Mouse (Mus musculus): ENCODE measurements at regions not wholly inside any gene's neighbourhood (a gene's known extent, or its start where the extent isn't known, plus 50 kb on each side); places are given as distances from the start of the nearest gene placed in this dataset.
"Not testable (repeated sequence)": the region's sequence is repeated elsewhere in the genome, so short reads cannot be mapped to it uniquely, and the experiment has no call there.

DNA sequence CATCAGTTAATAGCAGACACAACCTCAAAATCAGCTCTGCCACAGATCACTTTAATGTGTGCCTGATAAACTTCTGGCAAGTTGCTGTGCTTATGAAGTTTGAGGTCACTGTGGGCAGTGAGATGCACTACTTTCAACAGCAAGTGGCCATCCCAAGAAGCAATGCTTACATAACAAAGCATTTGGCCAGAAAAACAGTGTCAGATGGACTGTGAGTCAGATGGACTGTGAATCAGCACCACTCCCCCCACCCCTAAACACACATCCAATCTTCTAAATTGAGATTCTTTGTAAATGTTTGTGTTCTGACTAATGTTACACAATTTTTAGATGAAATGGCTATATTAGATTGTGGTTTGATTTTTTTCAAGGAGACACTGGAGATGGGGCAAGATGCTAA, 550.7 kb downstream of the Nxph1 start:
- DNase-seq (ENCODE audit: low spot score in 2 of 2) = peak in 1 of 2 experiments; percentile 7

DNA sequence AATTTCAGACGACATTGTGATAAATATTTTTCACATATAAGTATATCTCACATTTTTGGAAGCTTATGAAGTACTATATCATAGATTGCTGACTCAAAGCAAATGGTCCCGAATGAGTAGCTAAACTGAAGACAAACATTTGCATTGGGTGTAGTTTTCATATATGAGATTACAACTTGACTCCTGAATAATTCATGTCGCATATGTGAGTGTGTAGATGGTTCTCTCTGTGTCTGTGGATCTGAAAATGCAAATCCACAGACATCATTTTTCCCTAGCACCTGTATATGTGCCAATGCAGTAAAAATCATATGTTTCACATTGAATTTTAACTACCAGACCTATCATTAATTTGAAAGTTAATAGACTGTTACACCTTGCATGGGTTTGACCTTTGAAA, 586.2 kb downstream of the Nxph1 start:
- no peak for DNase-seq (ENCODE audit: low spot score in 2 of 2)

DNA sequence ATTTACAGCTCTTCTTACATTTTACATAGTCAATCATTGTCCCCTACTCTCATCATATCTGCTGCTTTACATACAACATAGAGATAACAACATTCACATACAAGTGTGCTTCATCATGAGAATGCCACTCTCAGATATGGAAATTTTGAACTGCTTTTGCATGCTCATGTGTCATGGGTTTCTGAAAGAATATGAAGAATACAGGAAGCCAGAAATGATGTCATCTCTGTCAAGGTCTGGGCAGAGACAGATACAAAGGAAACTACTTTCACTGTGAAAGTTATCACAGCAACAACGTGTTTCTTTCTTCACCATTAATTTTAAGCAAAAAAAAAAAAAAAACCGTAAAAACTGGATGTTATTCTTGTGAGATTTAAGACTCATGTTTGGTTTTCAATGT, 590.5 kb downstream of the Nxph1 start:
- no peak for DNase-seq (ENCODE audit: low spot score in 2 of 2)

DNA sequence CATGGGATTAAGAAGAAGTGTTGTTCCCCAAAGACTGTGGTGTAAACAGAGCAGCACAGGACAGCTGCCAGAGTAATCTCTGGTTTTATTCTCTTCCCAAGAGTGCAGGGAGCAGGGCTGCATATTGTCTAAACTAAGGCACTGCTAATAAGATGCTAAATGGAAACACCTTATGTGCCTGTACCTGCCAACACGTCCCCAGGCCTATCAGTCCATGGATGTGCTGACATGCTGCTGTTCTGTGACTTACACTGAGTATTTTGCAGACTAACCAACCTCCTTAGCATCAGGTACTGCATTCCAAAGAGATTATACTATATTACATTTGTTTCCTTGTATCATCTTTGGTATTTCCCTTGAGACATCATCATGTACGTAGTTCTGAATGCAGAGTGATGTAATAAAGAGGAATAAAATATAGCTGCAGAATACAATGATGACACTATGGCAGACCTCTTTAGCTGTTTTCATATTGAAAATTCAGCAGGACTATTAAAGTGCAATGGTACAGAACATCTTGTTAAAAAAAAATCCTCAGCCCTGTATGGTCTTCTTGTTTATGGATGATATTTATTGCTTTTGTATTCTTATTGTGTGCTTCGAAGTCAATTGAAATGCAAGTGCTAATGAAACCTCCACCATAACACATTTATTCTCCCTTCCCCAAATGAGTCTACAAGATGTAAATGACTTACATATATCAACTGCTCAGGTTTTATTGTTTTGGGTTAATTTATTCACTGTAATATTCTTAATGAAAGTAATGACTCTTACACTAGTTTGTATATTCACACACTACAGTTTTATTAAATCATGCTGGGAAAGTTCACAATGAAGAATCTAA, 602.1 kb downstream of the Nxph1 start:
- no peak for DNase-seq (ENCODE audit: low spot score in 2 of 2)

DNA sequence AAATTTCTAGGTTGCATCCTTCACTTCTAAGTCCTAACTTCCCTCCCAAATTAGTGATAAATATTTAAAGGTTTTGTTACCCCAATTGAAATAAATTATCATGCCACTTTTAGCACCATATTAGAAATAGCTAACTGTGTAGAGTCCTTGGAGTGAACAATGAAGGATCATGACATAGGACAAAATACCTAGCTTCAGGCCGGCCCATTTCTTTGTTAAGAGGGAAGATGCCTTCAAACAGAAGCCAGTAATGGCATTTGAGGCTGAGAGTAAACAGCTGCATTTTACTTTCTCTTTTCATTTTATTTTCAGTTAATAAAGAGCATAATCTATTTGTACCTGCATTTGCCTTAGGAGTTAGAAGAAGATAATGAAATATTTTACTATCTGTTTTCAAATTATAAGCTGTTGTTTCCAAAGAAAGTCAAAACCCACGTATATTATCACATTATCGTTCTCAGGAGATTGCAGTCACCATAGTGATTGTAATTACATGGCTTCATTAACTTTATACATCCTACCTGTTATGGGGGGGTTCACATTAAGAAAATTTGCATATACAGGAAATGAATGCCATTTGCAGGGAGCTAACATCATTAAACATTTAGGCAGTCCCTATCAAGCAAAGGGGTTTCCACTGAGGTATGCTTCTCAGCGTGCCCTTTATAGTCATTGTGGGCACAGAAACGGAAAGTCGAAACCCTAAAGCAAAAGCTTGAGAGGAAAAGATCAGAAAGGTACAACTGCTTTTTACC, 615.2 kb downstream of the Nxph1 start:
- no peak for DNase-seq (ENCODE audit: low spot score in 2 of 2)

DNA sequence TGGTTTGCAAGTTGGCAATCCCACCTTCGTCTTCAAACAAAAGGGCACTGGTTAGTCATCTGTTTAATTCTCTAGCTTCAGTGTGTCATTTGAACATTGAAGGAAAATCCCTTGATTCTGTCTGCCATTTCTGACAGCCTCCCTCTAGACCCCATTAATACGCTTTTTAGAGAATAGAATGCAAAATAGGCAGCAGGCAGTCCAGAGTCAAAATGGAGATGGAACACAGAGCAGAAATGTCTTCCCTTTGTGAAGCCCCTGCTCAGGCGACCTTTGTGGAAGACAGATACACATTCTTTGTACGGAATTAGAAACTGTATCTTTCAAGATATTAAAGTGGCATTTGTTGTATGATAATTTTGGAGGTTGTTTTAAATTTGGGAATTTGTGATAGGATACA, 623.6 kb downstream of the Nxph1 start:
- DNase-seq (ENCODE audit: low spot score in 2 of 2) = no peak

DNA sequence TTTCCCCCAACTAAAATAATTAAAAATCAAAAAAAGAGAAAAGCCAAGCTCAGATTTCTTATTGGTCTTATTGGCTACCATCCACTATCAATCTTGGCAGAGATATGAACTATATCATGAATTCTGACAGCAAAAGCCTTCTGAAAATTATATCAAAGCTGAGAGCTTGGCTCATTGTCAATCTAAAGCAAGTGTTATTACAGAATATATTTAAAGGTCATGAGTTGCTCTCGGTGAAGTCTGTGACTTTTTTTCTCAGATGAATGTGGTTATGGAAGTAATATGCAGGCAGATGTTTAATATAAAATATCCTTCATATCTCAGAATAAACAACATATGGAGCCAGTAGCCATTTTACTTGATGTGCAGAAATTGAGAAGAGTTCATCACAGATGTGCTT, 645.2 kb downstream of the Nxph1 start:
- DNase-seq (ENCODE audit: low spot score in 2 of 2) = no peak

DNA sequence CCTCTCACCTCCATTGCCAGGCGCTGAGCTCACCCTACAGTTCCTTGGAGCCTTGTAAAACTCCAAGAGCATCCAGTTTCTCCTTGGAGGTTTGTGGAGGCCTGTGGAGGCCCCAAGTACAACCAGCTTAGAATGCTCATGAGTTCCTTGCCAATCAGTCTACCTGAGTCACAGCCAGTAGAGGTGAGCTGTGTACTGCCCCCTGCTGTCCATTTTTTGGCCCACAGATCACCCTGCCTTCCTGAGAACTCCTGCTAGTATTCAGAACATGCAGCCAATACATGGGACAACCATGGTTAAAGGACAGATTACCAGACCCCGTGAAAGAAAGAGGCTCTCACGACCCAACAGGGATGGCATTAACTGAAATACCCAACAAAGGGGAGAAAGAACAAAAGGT, 651.2 kb downstream of the Nxph1 start:
- DNase-seq (ENCODE audit: low spot score in 2 of 2) = no peak

DNA sequence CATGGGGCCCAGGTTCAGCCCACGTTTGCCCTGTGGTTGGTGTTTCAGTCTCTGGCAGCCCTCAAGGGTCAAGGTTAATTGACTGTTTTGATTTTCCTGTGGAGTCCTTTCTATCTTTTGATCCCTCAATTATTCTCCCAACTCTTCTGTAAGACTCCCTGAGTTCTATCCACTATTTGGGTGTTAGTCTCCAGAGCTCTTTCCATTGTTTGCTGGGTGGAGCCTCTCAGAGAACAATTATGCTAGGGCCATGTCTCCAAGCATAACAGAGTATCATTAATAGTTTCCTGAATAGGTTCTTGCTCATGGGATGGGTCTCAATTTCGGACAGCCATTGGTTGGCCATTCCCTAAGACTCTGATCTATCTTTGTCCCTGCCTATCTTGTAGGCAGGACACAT, 685.7 kb downstream of the Nxph1 start:
- no peak for DNase-seq (ENCODE audit: low spot score in 2 of 2)

DNA sequence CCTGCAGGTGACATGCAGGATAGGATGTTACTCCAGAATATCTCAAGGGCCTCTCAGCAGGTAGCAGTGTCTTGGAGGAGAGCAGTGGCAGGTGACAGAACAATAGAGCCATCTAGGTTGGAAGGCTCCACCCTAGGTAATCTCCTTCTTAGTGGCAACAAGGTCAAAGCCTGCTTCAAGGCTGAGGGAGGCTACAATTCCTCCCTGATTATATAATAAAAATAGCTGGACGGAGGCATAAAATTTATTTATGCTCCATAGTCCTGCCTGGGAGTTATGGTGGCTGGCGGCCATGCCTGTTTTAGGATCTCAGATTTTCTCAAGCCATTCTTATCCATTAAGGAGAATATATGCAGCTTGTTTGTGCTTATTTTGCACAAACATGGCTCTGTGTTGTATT, 695.2 kb downstream of the Nxph1 start:
- DNase-seq (ENCODE audit: low spot score in 2 of 2) = not testable (repeated sequence)

DNA sequence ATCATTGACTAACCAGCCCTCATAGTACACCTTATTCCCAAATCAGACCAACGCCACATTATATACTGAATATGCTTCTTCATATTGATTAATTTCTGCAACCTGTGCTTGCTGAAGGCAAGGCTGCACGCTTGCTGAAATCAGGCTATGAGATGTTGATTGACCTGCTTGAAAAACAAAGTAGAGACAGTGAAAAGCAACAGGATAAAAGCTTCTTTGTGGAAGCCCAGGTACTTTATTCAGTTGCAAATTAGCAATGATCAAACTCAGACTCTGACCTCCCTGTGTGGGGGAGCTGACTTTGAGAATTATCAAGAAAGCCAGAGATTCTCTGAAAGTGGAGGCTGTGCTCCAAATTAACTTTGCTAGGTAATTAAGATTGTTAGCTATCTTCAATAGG, 695.7 kb downstream of the Nxph1 start:
- DNase-seq (ENCODE audit: low spot score in 2 of 2) = not testable (repeated sequence)

DNA sequence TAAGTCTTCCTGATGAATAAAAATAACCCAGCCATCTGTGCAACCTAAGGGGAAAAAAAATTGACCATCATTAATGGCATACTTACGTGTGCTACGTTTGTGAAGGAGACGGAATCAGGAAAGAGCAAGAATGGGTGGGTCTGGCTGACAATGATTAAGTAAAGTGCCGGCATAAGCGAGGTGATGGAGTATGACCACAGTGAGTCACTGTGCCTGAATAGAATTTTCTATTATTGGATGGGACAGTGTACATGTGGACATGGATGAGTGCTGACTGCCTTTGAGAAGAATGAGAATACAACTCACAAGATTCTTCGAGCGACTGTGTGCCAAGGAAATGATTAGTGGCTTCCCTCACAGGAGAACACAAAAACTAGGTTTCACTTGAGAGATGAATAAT, 711.4 kb downstream of the Nxph1 start:
- no peak for DNase-seq (ENCODE audit: low spot score in 2 of 2)

DNA sequence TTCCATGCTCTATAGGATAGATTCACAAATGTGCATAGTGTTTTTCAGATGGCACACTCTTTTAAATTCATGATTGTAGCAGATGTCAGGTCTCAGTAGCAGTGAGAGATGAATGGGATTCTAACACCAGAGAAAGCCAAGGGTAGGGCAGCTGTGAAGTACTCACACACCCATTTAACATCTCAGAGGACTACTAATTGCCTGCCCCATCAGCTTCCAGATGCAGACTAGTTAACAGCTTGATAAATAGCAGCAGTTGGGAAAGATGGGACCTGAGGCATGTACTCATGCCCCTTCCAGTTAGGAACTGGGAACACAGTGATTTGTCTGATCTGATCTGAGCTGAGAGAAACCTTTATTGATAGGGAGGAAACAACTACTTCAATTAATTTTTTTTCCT, 737.0 kb downstream of the Nxph1 start:
- no peak for DNase-seq (ENCODE audit: low spot score in 2 of 2)

DNA sequence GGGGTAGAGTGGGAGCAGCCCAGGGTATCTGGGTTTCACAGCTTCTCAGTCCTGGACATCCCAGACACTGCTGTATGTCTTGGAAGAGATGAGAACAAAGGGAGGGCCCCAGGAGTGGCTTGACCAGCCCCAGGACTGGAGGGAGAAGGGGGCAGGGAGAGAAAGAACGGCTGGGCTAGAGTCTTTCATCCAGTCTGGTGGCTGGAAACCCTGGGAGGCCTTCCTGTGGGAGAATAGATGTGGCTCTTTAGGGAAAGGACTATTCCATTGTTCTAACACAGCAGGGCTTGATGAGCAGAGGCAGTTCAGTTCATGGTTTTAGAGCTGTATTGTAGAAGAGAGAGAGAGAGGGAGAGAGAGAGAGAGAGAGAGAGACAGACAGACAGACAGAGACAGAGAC, 745.5 kb downstream of the Nxph1 start:
- no peak for DNase-seq (ENCODE audit: low spot score in 2 of 2)

DNA sequence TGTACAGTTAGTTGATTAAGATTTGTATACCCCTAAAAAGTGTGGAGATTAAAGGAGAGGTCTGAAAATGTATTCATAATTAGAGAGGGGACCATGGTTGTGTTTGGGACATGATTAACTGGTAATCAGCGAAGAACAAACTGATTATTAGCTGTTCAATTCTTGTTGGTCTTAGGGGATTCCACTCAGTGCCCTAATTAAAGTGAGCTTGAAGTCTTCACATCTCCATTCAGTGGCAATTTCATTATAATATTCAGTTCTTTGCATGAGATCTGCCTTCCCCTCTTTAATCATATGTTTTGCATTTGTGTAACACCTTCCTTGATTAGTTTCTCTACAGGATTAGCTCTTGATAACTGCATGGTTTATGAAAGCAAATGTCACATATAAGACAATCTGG, 749.5 kb downstream of the Nxph1 start:
- DNase-seq (ENCODE audit: low spot score in 2 of 2) = no peak

DNA sequence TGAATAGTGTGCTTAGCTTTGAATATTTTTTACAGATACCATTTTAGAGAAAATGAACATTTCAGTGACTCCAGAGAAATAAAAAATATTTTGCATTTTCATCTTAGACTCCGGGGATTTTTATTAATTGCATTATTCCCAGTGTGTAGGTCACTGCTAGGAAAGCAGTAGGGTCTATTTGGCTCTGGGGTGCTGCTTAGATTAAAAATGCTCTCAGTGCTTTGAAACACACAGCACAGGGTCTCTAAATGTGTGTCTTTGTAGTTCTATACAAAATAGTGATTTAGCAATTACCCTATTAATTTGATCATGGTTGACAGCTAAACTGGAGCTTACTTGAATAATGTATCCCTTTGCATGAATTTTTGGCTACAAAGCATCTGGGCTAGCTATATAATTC, 750.0 kb downstream of the Nxph1 start:
- no peak for DNase-seq (ENCODE audit: low spot score in 2 of 2)

All from left cerebral cortex, adult 8-10 months (tissue).